Mouse (Mus musculus): ENCODE data around the gene Olfr1418.

Olfr1418 gene

GRCm38 (mm10) chr19:11860966-11861365, at the start of gene Olfr1418:
Olfr1418 (minus strand) TSS chr19:11861066.
- in situ Hi-C loops (cut with MboI, MseI) = no loop called here

DNA sequence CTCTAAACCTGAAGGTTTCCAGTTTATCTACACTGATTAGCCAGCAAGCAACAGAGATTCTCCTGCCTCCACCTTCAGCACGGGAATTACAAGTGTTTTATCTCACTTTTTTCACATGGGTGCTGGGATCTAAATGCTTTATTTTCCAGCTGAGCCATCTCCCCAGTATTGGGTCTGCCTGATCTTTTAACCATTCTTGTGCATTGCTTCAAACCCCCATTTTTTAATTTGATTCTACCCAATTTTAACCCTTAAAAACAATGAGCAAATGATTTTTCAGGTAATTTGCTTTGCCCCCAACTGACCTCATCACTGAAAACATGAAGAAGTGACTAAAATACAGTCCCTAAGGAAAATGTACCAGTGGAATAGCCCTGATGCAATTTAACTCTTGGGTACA, 25.4 kb upstream of the Olfr1418 start, which contains the start of gene Olfr1420:
TSS of gene Olfr1420 (plus strand) at position 301 of the 400 bp plus-strand sequence.
- in situ Hi-C loops (cut with MboI, MseI) = no loop called here

DNA sequence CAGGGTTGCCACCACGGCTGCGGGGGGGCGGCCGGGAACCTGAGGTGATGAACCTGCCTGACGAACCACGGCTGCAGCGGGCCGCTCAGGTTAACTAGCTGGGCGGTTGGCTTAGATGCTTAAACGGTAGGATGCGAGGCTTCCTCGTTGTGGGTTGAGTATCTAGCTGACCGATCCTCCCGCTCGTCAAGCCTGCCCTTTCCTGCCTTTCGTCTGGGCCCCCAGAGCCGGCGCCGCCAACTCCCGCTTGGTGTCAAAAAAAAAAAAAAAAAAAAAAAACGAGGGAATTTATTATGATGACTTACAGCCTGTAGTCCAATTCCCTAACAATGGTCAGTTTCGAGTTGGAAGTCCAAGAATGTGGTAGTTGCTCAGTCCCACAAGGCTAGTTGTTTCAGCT, 17.5 kb upstream of the Olfr1418 start:
- in situ Hi-C loops (cut with MboI, MseI) = loop anchor here (10.0 kb wide), 1 partner anchor 1524 kb away; no protein-coding TSS in a partner anchor

GRCm38 (mm10) chr19:11875006-11875405, 14.1 kb upstream of the Olfr1418 start, which contains the start of gene Olfr1419:
Olfr1419 (minus strand) TSS chr19:11875106.
- in situ Hi-C loops (cut with MboI, MseI) = loop anchor here (10.0 kb wide), 1 partner anchor 1520 kb away; no protein-coding TSS in a partner anchor

DNA sequence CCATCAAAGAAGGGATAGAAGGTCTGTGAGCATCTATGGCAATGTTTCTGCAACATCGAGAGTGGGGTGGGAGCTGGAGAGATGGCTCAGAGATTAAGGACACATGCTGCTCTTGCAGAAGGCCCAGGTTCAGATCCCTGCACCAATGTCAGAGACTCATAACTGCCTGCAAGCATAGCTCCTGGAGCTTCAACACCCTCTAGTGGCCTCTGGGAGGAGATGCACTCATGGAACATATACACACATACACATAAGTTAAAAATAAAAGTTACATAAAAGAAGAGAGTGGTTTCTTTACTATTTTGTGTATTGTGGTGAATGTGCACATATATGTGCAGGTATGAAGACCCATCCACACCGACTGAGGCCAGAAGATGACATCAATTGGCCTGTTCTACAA, 7.0 kb upstream of the Olfr1418 start:
- in situ Hi-C loops (cut with MboI, MseI) = no loop called here

DNA sequence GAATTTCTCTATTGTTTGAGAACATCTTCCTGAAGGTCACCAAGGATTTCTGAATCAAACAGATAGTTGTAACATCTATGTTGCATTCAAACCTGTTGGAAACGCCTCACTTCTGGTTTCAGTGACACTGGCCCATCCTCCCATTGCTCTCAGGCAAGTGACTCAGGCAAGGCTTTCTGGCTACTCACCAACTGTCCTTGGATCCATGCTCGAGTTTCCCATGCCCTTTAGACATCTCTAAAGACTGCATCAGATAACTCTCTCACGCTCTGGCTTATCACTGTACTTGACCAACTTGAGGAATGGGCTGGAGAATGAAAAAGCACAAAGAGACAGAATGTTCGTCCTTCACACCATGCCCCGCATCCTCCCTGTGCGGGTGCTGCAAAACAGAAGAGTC, 4.4 kb downstream of the Olfr1418 start:
- in situ Hi-C loops (cut with MboI, MseI) = no loop called here

GRCm38 (mm10) chr19:11854821-11855220, 6.0 kb downstream of the Olfr1418 start:
- in situ Hi-C loops (cut with MboI, MseI) = no loop called here

DNA sequence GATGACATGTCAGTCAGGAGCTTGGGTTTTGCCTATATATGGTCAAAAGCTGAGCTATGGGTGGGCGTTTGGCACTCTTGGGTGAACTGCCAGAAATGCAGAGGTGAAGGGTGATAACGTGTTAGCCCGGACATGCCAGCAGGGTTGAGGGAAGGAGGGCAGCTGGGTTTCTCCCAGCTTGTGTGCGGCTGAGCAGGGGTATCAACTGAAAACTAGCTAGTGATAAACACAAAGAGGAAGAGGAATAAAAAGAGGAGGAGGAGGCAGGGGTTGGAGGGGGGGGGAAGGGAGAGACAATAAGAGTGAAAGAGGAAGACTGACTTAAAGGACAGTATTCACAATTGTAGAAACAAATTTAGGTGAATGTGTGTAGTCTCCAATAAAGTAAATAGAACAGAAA, 8.2 kb downstream of the Olfr1418 start:
- in situ Hi-C loops (cut with MboI, MseI) = no loop called here

DNA sequence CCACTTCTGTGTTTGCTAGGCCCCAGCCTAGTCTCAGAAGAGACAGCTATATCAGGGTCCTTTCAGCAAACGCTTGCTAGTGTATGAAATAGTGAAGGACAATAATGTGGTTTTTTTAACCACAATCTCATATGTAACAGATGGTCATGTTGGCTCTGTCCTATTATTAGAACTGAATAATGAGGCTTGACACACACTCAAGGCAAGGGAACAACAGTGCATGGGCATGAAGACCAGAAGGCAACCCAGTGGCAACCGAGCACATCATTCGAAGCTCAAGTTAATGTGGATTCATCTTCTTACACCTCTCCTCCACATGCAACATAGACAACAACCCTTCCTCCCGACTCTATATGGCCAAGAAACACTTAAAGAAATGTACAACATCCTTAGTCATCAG, 14.5 kb downstream of the Olfr1418 start:
- in situ Hi-C loops (cut with MboI, MseI) = no loop called here

DNA sequence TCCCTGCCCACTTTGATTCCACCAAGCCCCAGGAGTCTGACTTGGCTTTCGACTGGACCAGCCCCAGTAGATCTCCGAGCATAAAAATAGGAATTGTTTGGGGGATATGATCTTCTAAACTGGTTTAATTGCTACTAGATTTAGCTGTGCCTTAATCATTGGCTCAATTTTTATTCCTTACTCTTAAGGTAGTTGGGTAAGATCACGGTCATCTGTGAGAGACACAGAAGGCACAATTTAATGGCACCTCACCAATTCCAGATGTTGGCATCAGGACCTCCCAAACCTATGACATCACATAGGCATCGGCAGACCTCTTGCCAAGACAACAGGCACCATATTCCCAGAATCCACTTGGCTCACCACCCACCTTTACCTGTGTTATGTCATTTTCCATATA, 21.7 kb downstream of the Olfr1418 start, which contains the start of gene Olfr1417:
TSS of gene Olfr1417 (minus strand) at position 101 of the 400 bp plus-strand sequence.
- in situ Hi-C loops (cut with MboI, MseI) = loop anchor here (10.0 kb wide), 1 partner anchor 506 kb away; no protein-coding TSS in a partner anchor

- in situ Hi-C loops (cut with MboI, MseI) = no loop called here
These were observed 37.4 kb downstream of the Olfr1418 start for GRCm38 (mm10) chr19:11823346-11824065.

DNA sequence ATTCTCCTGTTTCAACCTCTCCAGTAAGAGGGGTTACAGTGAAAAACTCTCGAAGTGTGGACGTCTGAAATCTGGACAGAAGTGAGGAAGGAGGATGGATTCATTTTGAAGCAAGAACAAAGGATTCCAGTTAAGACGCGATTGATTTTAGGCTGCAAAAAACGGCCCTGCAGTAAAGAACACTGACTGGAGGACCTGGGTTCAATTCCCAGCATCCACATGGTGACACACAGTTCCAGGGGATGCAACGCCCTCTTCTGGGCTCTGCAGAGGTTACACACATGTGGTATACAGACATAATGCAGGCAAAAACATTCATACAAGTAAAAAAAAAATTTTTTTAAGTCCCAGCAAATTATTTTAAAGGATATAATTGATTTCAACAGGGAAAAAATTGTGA, 40.7 kb downstream of the Olfr1418 start:
- in situ Hi-C loops (cut with MboI, MseI) = no loop called here

GRCm38 (mm10) chr19:11819800-11820199, 41.1 kb downstream of the Olfr1418 start:
- in situ Hi-C loops (cut with MboI, MseI) = no loop called here

GRCm38 (mm10) chr19:11819143-11819700, 41.6 kb downstream of the Olfr1418 start, which contains the start of gene Stx3:
Stx3 (minus strand) TSS chr19:11819403.
- in situ Hi-C loops (cut with MboI, MseI) = no loop called here

GRCm38 (mm10) chr19:11818199-11819142, 42.4 kb downstream of the Olfr1418 start:
- in situ Hi-C loops (cut with MboI, MseI) = no loop called here

DNA sequence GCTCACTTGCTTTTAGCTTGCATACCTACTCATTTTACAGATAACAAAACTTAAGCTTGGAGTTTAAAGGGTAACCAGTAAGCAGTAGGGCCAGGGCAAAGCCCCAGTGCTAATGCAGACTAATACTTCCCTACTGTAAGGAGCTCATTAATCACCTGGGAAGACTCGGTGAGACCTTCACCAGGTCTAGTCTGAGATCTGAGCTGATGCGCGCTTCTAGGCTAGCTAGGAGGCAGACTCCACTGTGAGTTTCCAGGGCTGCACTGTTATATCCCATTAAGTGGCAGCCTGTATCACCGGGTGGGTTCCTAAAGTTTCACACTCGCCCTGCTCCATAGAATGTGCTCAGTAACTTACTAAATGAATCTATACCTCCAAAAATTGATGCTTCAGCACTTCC, 43.3 kb downstream of the Olfr1418 start:
- in situ Hi-C loops (cut with MboI, MseI) = no loop called here

DNA sequence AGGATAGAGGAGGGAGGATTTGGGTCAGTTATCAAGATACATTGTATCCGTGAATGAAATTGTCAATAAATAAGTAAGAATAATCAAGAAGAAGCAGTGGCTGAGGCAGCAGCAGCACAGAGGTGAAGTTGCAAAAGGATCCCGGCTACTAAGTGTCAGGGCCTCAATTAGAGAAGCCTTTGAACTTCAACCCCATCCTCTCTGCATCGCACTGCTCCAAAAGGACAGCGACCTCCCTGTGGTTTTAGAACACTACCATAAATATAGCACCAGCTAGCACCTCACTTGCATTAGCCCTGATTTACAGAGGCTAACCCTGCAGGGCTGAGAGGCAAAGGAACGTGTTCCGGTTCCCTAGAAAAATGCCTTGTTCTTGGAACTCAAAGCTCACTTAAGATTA, 44.2 kb downstream of the Olfr1418 start:
- in situ Hi-C loops (cut with MboI, MseI) = no loop called here

DNA sequence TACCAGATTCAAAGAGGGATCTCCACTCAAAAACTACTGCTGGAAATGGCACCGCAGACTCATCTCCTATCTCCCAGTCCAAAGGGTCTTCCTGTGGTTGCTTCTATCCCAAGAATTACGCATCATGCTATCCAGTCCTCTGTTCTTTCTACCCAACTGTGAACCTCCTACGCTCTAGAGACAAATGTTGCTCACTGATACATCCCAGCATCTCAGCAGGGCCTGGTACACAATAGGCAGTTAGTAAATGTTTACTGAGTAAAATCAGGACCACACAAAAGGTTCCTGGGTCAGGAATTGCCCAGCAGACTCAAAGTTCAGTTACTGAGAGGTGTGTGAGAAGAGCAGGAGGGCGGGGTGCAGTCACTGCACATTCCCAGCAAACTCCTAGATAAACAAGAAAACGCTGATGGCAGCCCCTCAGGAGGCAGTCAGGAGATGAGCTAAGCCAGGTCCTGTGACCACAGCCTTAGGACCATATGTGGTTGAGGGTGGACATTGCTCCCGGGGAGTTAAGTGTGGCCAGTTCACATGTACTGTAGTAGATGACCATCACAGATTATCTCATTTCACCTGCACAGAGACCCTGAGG, 46.0 kb downstream of the Olfr1418 start:
- in situ Hi-C loops (cut with MboI, MseI) = no loop called here

- in situ Hi-C loops (cut with MboI, MseI) = no loop called here
These were observed 47.2 kb downstream of the Olfr1418 start for GRCm38 (mm10) chr19:11813649-11814048.

DNA sequence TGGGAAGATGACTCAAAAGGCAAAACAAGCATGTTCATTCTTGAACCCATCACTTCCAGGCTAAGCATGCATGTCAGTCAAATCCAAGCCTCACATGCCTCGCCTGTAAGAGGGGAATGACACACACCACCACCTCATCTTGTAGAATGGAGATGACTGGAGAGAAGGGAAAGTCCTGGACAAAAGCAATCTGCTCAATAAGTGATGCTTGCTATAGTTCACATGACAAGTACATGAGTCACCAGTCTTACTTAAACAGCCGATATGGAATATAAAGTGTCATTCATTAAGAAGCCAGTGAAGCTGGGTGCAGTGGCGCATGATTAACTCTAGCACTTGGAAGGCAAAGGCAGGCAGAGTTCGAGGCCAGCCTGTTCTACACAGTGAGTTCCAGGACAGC, 47.7 kb downstream of the Olfr1418 start:
- in situ Hi-C loops (cut with MboI, MseI) = no loop called here

DNA sequence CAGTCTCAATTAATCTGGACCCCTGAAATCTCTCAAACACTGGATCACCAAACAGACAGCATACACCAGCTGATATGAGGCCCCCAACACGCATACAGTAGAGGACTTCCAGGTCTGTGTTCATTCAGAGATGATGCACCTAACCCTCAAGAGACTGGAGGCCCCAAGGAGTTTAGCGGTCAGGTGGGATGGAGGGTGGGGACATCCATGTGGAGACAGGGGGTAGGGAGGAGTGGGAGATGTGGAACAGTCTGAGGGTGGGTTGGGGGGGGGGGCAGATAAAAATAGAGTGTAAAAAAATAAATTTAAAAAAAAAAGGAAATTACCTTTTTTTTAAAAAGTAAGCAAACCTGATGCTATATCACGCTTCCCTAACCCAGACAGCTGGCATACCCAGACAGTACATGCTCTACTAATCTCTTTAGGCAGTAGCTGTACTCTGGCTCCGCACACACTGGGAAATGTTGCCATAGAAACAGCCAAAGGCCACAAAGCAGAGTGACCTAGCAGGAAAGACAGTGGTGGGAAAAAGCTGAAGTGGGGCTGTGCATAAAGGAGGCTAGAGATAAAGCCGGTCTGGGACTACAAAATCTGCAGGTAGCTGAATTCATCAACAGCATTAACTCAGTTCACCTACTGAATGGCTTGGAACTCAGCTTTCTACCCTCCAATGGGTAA, 49.0 kb downstream of the Olfr1418 start:
- in situ Hi-C loops (cut with MboI, MseI) = no loop called here
